Mouse (Mus musculus) WW6 (cell line): ENCODE measurements around the gene Gm44511.
A peak's percentile ranks its signal among the peaks of the same experiment; 100 is the strongest.

Experiments
- DNase-seq: peaks from one replicate; pipeline ENCODE4 v3.0.0-alpha.2; 2013; ENCODE audit warnings: low read depth, low spot score

Gm44511 gene

DNA sequence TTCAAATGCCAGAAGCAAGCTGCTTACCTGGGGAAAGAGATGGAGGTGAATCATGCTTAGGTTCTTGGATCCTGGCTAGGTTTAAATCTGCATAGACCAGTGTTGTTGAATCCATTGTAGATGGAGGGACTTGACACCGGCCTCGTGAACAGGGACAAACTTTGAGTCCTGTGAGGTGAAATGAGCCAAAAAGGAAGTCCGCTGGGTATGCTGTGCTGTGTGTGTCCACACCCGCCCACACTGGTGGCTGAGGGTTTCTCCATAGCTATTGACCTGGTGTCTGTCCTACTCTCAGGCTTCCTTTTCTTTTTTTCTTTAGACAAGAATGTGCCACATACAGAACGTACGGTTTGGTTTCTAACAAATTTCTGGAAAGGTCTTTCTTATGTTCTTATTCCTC lies at the start of gene Gm44511, which contains the start of gene Klrb1b:
Gene Gm44511, minus strand, starts transcription at position 184 of the 400 bp plus-strand sequence.
Gene Klrb1b, minus strand, starts transcription at position 200 of the 400 bp plus-strand sequence.
- DNase-seq, result no peak

DNA sequence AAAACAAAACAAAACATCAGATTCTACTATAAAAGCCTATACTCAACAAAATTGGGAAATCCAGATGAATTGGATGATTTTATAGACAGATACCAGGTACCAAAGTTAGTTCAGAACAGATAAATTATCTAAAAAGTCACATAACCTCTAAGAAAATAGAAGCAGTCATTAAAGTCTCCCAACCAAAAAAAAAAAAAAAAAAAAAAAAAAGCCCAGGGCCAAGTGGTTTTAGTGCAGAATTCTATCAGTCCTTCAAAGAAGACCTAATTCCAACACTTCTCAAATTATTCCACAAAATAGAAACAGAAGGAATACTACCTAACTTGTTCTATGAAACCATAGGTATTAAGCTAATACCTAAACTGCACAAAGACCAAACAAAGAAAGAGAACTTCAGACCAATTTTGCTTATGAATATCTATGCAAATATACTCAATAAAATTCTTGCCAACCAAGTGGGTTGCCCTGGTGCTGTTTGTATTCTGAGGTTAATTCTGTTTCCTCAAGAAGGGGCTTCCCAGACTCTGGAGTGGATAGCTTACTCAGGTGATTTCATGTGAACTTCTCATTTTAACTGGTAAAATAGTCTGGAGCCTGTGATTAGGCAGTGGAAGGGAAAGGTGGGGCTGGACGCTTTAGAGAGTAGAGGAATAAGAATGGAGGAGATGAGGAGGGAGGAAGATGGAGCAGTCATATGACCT lies 45.9 kb upstream of the Gm44511 start:
- DNase-seq, result no peak

DNA sequence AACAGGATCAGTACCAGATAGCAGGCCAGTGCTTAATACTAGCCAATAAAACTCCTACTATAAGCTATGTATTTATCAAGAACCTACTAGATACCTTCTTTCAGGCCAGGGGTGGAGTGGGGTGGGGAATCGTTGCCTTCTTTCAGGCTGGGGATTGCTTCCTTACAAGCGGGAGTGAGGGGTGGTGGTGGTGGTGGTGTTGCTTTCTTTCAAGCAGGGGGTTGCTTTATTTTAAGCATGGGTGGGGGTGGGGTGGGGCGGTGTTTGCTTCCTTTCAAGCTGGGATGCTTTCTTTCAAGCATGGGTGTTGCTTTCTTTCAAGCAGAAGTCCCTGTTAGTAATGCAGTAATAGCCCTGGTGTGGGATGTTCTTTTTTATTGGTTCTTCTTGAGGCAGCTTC lies 42.7 kb upstream of the Gm44511 start:
- no peak for DNase-seq

DNA sequence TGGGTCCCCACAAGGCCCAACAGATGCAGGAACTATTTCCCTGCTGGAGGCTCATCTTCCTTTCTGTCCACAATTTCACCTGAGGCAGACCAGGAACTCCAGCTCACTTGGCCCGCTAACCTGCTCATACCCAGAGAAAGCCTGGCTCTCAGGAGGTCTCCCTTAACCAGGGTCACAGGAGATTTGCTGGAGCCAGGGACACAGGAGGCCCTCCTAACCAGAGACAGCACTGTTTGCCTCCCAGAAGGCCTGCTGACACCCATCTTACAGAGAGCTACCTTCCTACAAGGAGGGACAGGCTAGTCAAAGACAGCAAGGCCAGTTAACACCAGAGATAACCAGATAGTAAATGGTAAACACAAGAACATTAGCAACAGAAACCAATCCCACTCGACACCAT lies 31.9 kb upstream of the Gm44511 start:
- DNase-seq, result no peak

DNA sequence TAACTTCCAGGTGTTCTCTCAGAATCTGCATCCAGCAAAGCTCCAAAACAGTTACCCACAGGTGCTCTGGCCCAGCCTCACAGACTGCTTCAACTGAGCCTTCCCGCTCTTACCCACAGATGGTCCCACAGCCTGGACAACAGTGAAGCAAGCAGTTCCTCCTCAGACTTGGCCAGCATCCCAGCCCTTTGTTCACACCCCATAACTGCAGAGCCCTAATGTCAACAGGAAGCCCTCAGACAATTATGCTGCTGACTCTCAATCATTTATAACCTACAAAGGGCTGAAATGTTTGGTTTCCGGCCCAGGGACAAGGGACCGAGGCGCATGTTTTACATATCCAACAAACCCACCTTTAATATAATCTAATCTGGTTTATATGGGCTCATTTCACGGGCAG lies 30.1 kb upstream of the Gm44511 start:
- DNase-seq, result no peak

DNA sequence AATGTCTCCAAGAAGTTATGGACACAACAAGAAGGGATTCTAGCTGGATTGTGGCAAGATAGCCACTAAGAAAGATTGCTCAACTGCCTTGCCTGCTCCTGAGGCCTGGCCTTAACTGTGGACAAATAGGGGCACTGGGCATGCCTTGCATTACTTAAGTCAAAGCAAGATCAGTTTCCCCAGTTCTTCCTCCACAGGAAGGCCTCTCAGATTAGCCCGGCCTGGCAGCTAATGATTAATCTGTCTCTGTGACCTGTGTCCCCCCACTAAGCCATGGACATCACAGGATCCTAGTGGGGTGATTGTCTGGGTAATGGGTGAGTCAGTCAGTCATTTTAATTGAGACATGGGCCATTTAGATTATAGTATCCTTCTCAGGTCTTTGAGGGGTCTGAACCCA lies 29.4 kb upstream of the Gm44511 start:
- no peak for DNase-seq

DNA sequence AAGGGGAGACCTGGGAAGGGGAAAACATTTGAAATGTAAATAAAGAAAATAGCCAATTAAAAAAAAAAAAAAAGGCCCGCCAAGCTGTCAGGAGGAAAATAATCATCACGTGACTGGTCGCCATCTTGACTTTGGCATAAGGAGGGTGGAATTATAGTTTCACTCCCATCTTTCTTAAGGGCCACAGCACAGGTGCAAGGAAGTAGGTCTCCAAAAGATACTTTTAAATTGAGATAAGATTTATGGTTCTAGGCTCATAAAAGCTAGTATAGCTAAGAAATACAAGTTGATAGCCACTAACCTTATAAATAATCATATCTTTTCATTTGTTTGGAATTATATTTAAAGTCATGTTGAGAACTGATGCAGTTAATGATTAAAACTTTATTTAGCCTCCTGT lies 28.8 kb upstream of the Gm44511 start:
- DNase-seq, result no peak

DNA sequence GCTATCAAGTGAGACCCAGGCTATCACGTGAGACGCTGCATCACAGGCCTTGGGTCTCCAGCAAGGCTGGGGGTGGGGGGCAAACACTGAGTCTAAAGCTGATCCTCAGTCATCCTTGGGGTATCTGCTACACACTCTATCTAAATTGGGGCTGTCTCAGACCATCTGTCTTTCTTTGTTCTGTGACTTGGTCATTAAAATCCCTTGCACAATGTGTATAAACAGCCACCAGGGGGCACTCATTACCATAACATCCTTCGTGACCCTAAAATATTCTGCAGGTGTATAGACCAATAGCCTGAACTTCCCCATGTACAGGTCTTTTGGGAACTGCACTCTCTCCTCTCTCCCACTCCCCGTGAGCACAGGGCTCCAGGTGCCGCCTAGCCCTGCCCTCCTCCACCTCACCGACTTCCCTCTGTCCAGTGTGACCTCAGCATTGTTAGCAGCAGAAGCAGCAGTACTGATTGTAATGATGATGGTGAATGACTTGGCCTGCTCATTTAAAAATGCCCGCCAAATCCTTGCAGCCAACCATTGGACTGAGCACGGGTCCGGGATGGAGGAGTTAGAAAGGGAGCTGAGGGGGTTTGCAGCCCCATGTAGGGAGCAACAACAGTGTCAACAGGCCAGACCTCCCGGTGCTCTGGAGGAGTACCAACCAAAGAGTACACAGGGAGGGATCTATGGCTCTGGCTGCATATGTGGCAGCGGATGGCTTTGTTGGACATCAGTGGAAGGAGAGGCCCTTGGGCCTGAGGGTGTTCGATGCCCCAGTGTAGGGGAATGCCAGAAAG lies 28.1 kb upstream of the Gm44511 start:
- DNase-seq, result peak; percentile 74

DNA sequence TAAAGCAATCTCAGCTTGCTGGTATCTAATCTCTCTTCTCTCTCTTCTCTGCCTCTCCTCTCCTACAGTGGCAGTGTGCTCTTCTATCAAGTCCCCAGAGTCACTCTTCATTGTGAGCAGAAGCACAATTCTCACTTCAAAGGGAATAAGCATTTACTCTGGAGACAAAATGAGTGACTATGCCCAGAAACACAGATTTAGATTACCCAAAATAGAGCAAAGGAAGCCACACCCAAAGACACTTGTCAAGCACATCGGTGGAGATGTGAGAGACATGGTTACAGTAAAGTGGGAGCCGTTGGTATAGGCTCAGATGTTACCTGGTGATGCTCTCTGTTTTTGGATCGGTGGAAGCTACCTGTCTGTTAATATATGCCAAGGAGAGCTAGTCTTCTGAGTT lies 26.7 kb upstream of the Gm44511 start:
- DNase-seq, result no peak

DNA sequence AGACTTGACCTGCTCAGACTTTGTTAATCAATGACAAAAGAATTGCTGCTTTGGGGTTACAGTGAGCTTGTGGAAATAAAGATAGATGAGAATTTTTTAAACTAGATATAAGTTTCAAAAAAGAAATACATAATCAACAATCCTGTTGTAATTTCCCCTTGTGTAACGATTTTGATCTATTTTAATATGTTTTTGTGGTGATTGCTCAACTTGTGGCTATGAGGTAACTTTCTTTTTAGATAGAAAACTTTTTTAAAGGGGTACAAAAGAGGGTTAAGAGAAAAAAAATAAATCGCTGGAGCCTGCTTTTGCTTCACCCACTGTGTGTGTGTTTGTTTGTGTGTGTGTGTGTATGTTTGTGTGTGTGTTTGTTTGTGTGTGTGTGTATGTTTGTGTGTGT lies 25.0 kb upstream of the Gm44511 start:
- no peak for DNase-seq

DNA sequence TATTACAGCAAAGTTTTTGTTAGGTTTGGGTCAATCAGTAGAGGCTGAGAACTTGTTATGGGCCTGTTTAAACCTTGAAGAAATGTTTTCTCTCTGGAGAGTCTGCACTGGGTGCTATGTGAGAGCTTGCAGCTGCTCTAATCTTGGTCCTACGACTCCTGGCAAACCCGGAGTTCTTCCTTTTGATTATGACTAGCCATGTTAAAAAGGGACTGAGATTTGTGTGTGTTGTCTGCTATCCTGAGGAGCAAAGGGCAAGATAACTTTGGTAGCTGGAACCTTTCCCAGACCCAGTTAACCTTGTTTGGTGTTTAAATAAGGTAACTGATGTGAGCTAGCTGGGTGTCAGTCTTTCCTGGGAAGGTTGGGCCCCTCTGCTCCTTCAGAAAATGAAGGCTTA lies 24.6 kb upstream of the Gm44511 start:
- no peak for DNase-seq

DNA sequence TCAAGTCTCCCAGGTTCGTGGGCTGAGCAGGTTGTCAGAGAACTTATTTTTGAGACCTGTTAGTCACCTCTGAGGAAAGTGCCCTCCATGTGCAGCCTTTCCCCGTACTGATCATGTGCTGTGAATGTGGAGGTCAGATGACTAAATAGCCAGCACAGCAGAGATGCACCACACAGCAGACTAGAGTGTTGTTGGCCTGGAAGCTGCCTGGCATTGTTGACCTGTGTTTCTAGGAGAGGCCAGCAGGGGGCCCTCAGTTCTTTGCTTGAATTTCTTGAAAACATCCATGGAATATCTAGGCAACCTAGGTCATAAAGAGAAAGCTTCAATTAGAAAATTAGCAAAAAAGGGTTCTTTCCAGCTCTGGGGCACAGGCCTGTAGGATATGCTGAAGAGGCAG lies 23.8 kb upstream of the Gm44511 start:
- no peak for DNase-seq

DNA sequence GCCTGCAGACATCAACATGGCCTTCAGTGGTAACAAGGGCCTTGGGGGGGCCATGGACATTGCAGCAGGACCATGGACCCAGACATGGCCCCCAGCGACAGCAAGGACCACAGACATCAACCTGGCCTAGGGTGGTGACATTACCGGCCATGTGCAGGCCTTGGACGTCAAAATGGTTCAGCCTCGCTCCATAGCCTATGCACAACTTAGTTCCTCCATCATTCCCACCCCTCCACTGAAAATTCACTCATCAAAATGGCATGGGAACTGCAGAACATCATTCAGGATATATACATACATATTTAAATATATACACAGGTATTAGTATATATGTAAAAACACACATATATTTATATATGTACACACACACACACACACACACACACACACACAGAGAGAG lies 21.3 kb upstream of the Gm44511 start:
- DNase-seq, result no peak

DNA sequence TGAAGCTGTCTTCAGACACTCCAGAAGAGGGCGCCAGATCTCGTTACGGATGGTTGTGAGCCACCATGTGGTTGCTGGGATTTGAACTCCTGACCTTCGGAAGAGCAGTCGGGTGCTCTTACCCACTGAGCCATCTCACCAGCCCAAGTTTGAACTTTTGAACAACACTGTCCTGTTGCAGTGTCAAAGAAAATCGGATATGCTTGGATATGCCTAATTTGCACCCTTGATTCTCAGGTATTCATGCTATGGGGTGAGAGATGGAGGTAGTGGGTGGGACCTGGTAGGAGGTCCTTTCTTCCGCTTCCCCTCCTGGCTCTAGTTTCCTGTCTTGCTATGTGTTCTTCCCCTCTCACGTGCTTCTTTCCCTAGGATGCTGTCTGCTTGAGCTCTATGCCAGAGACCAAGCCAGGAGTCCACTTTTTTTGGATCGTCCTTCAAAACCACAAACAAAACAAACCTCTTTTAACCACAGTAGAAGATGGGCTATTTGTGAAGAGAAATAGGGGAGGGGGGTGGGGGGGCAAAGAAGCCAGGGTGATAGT lies 20.0 kb upstream of the Gm44511 start:
- DNase-seq, result no peak

DNA sequence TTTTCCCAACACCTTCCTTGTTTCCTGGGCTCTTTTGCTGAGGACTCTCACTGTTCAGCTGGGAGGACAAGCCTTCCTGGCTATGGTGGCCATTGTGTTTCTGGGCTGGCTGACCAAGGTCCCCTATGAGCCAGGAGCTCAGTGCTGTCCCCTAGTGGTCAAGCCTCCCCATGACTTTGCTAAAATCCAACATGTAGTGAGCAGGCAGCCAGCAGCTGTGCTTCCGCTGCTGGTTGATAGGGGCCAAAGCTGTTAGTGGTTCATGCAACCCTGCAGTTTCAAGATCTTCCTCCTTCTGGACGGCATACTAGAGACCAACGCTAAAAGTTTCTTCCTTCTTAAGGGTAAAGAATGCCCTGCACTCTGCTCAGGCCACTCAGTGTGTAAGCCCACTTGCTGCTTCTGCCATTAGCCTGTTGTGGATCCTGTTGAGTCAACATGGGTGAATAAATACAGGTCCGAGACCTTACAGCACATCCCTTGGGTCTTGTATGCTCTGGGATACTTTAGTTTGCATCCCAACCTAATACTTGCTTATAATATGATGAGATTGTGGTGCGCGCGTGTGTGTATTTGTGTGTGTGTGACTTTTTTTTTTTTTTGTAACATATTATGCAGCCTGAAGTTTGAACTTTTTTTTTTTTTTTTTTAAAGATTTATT lies 19.3 kb upstream of the Gm44511 start:
- DNase-seq, result peak; percentile 92

DNA sequence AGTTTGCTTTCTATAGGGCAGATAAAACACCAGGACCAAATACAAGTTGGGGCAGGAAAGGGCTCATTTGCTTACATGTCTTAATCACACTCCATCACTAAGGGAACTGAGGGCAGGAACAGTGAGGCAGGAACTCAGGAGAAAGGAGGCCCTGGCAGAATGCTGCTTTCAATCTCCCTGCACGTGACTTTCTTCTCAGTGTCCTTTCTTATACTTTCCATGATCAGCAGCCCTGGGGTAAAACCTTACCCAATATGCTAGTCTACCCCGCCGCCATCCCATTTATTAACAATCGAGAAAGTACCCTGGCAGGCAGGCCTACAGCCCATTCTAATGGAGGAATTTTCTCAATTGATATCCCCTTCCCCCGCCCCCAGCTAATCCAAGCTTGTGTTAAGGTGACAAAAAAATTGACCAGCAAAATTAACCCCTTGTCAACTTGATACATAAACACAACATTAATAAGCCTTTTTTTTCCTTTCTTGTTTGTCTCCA lies 18.5 kb upstream of the Gm44511 start:
- no peak for DNase-seq

DNA sequence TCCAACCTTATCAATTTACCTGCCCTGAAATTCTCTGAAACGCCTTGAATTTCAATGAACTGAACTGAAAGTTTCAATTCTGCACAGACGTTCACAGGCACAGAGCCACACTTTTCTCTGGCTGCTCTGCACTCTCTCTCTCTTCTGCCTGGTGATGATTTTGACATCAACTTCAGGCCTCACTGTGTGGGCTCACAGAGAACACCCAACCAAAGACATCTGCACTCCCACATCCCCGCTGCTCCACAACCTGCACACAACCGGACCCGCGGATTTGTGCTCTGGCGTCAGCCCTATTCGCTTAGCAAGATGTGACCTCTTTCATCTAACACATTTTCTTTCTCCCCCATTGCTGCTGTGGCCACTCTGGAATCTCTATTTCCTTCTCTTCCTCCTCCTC lies 18.0 kb upstream of the Gm44511 start:
- no peak for DNase-seq

DNA sequence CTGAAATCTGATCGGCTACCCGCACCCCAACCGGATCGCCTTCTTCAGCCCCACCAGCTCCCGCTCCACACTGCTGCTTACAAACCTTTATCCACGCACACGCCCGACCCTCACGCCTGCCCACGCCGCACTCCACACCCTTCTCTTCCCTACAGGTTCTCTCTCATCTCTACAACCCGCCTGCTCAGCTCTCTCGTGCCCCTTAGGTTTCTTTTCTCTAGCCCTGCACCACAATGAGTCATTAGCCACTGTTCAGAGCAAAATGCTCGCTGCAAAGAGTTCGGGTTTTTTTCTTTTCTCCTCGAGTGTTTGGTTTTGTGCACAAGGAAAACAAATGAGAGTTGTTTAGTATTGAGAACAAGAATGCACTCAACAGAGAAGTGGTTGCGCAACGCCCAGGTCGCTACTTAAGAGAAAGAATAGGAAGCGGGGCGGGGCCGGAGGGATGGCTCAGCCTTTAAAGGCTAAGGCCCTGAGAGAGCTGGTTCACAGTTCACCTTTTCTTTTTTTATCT lies 17.4 kb upstream of the Gm44511 start:
- no peak for DNase-seq

DNA sequence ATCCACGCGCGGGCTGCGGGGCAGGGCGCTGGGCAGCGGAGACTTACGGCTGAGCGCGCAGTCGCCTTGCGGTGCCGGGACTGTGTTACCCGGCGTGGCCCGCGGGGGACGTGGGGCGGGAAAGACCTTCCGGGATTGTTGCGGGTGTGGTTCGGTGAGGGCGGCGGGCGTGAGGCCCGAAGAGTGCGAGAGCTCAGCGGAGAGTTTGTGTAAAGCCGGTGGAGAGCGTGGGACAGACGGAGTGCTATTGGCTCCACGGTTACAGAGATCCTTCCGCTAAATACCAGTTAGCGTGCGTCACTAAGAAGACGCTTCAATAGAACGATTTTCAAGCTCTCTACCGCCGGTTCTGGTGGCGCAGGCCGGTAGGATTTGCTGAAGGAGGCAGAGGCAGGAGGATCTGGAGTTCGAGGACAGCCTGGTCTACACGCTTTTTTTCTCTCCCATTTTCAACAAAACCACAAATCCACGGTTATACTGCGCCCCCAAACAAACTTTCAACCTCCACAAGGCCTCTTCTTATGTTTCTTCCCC lies 16.9 kb upstream of the Gm44511 start:
- DNase-seq, result peak; percentile 93

DNA sequence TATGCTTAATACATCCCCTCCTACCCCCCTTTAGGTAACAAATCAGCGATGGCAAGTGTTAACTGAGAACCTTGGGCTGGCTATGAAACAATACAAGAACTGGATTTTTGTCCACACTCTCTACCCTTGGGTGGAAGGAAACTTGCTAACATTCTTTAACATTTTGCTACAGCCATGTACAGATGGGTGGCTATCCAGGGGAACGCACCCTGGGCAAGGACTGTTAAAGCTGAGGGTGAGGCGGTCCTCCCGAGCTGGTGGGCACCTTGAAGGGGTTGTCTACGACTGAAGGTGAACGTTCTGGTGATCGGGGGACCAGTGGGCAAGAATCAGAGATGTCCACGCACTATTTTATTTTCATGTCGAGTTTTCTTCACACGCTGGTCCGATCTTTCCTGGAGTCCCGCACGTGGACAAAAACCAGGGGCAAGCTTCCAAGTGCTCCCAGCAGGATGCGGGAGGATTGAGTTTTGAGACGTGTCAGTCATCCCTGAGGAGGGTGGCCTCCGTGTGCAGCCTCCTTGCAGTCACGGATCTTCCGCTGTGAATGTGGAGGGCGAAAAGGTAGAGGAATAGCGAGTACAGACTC lies 16.3 kb upstream of the Gm44511 start:
- DNase-seq, result no peak
